Mouse (Mus musculus) large intestine, adult 2 months (tissue): Measurements from ENCODE around the gene Map7d3. TPM values are rescaled to one million over a fixed set of nuclear protein-coding genes. Genes with fewer than 3 reads are reported as not detected.

Experiments
- DNase-seq: peaks from one replicate; pipeline ENCODE4 v3.0.0-alpha.2; 2012; ENCODE audit warnings: low read depth, low spot score
- WGBS: fragments of 180-500 bp; shearing (Covaris S2); methylation state at CpG from one replicate; pipeline ENCODE4 v1.1.7; 2018; 5-methylcytosine and 5-hydroxymethylcytosine counted together
- polyA plus RNA-seq: library from polyadenylated mRNA; depleted of rRNA; stranded (reverse); fragments of >200 nt; gene quantifications from 2 replicates; pipeline ENCODE4 v1.2.3, GENCODE M21; 2012; rRNA removed

Gene Map7d3
- 0.04 and 0.10 TPM in 2 replicates for polyA plus RNA-seq

GRCm38 (mm10) chrX:56821765-56822603 is at the start of gene Map7d3:
Gene Map7d3 (minus strand): TSS chrX:56822326.
- 18% methylated on average over 35 of the region's 35 CpGs for WGBS
- no peak for DNase-seq

DNA sequence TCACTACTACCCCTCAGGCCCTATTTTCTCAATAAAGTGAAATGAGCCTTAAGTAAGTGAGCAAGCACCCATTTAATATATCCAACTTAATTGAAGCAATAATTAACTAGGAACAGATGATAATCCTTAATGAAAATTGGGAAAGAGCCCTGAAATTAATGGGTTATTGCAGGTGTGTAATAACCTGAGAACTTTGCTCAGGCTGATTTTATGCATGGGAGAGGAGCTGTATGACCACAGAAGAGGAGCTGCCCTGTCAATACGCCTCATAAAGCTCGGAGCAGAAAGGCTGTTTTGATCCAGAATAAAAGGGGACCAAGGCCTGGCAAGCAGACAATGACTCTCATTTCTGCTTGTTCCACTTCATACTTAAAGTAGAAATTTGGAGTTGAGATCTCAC is 47.7 kb upstream of the Map7d3 start, which contains the start of gene Adgrg4:
Adgrg4 (plus strand) TSS at position 301 of the 400 bp plus-strand sequence.
- 76% methylated on average over 2 of the region's 2 CpGs for WGBS

DNA sequence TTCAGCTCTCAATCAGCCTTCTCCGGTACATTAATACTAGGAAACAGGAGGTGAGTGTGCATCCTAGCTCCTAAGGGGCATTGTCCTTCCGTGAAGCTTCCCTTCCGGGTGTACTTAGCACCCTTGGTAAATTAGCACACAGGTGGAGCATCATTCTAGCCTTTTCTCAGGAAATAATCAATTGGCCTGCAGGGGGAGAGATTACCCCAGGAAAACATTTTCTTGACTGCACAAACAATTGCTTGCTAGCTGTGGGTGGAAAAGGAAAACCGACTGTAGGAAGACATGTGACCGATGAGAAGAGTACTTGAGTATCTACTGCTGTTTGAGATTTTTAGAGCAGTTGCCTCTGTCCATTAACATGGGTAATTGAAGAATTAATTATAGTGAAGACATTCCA is 19.1 kb upstream of the Map7d3 start:
- no peak for DNase-seq
- WGBS, result 61% methylated on average over 5 of the region's 5 CpGs

More for the DNA sequence above, 47.7 kb upstream of the Map7d3 start, which contains the start of gene Adgrg4:
- no peak for DNase-seq

DNA sequence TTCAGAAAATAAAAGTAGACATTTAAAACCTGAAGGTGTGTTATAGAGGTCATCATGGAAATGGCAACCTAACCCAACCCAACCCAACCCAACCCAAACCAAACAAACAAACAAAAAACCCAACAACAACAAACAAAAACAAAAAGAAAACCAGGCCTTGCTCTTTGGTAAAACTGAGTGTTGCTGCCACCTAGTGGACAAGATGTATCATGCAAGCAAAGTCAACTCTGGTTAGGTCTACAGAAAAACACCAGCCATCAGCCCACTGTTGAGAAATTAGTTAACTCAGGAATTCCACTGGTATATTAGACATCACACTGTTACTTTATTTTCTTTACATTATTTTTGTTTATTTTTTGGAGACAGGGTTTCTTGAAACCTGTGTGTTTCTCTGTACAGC is 17.2 kb upstream of the Map7d3 start:
- no peak for DNase-seq

DNA sequence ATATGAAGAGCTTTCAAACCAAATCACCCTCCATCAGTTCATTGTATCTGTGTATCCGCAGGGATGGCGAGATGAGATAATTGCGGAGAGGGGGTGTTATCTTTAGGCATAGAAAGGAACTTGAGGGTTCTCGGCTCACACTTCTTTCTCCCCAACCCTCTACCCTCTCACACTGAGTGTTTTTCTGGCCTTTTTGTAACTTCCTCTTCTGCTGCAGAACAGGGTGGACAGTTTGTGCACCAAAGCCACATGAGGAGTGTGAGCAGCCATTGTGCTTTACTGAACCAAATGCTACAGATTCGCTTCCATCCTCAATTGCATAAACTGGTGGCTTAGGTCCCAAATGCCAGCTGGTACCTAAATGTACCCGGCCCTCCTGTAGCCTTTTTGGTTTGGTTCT is 13.7 kb upstream of the Map7d3 start:
- 87% methylated on average over 6 of the region's 6 CpGs for WGBS
- DNase-seq, result no peak

DNA sequence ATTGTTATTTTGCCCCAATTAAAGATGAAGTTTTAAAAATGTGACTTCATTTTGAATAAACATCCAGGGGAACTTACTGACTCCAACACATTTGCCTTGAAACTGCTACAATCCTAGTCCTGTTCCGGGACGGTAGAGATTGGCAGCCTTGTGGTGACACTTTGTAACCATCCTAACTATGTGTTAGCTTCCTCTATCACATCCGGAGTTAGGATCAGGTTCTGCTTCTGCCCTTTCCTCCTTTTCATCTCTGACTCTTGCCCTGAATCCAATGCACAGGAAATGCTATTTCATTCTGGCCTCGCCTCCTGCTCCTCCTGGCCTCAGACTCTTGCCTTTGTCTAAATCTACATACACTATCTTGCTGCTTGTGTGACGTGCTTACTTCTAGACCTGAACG is 5.4 kb upstream of the Map7d3 start:
- no peak for DNase-seq
- 78% methylated on average over 6 of the region's 6 CpGs for WGBS

GRCm38 (mm10) chrX:56791268-56791667 is 30.9 kb downstream of the Map7d3 start:
- DNase-seq, result no peak
- 51% methylated on average over 15 of the region's 15 CpGs for WGBS

- 77% methylated on average over 4 of the region's 4 CpGs for WGBS
- DNase-seq, result no peak
Observed at GRCm38 (mm10) chrX:56790591-56790990, 31.5 kb downstream of the Map7d3 start.

GRCm38 (mm10) chrX:56787486-56787885 is 34.6 kb downstream of the Map7d3 start:
- 54% methylated on average over 3 of the region's 3 CpGs for whole genome bisulfite sequencing
- no peak for DNase-seq

GRCm38 (mm10) chrX:56786281-56787061 is 35.7 kb downstream of the Map7d3 start:
- peak; percentile 52 for DNase-seq
- WGBS, result 43% methylated on average over 6 of the region's 6 CpGs

- no peak for DNase-seq
- WGBS, result 78% methylated on average over 4 of the region's 4 CpGs
Observed at GRCm38 (mm10) chrX:56773329-56773728, 48.8 kb downstream of the Map7d3 start.

DNA sequence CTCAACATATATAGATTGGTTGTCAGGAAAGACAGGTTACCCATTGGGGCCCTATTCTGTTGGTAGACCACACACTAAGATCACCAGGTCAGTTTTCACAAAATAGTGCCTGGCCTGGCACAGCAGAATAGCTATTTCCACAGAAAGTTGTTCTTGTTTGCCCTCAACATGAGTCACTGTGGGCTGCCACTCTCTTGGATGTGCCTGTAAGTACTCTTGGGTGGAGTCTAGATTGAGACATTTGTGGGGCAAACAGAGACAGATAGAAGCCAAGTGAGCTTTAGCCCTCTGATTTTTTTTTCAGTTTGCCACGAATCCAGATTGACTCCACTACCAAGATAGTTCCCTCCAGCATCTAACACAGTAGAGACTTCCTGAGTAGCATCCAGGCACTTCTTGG is 50.4 kb downstream of the Map7d3 start:
- DNase-seq, result no peak
- WGBS, result 31% methylated on average over 1 of the region's 1 CpGs

GRCm38 (mm10) chrX:56769838-56770237 is 52.3 kb downstream of the Map7d3 start:
- peak; percentile 65 for DNase-seq

GRCm38 (mm10) chrX:56760257-56760760 is 61.8 kb downstream of the Map7d3 start:
- DNase-seq, result no peak

DNA sequence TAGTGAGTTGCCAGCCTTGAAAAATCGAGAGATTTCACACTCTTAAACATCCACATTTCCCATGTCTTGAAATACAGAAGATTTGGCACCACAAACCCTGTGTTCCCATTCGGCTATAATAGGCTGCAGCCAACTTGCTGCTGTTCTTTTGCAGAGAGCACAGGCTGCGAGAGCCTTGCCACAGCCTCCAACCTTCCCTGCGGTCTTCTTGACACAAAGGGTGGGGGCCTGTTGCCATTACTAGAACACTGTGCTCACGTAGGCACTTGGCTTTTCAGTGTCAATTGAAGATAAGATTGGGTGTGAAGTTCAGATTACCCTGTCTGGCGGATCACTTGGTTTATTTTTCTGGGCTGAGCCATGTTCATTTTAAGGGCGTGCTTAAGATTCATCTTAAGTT is 65.8 kb downstream of the Map7d3 start:
- DNase-seq, result no peak
- 43% methylated on average over 7 of the region's 7 CpGs for WGBS

More at GRCm38 (mm10) chrX:56760257-56760760, 61.8 kb downstream of the Map7d3 start:
- WGBS, result 95% methylated on average over 3 of the region's 3 CpGs

DNA sequence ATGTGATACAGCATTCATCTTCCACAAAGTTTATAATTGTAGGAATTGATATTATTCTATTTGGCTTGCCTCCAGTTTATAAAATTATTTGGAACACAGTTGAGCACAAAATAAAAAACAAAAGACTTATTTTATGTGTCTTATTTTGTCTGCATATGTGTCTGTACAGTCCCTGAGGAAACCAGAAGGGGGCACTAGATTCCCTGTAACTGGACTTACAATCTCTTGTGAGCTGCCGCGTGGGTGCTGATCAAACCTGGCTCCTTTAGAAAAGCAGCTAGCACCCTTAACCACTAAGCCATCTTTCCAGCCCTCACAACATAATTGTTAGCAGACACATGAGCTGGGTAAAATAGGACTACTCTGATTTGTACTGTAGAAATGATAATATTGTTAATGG is 66.5 kb downstream of the Map7d3 start:
- DNase-seq, result no peak
- WGBS, result 19% methylated on average over 2 of the region's 2 CpGs

- WGBS, result 59% methylated on average over 8 of the region's 8 CpGs
- DNase-seq, result no peak
Observed at GRCm38 (mm10) chrX:56753317-56754289, 68.5 kb downstream of the Map7d3 start.

DNA sequence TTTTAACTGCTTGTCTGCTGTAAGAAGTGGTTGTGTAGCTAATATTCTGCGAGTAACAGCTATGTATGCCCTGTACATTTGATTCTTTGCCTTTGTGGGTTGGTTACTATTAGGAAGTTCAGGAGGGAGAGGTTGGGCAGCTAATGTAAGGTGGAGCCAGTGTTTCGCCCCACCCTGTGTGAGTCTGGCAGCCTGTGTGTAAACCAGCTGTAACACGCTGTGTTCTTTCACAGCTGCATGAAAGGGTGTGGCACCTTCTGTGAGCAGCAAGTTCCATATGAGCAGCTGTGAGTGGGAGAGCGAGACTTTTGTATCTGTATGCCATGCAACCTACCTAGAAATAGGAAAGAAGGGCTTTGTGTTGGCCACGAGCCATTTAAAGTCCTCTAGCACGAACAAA is 70.0 kb downstream of the Map7d3 start:
- DNase-seq, result no peak
- 41% methylated on average over 6 of the region's 6 CpGs for WGBS

- 34% methylated on average over 4 of the region's 4 CpGs for WGBS
- no peak for DNase-seq
Observed at GRCm38 (mm10) chrX:56751536-56751935, 70.6 kb downstream of the Map7d3 start.
